Mouse (Mus musculus) heart, postnatal 0 days (tissue): Measurements from ENCODE around the gene Syf2.

Source experiments
- CTCF ChIP-seq: IDR thresholded peaks from 2 replicates; pipeline ENCODE4 v1.5.1; 2016; ENCODE audit warnings: antibody characterized with exemption, control low read depth, low read depth
- EP300 ChIP-seq: IDR thresholded peaks from 2 replicates; pipeline ENCODE4 v1.6.1; 2016; ENCODE audit warnings: antibody characterized with exemption, low read depth

DNA sequence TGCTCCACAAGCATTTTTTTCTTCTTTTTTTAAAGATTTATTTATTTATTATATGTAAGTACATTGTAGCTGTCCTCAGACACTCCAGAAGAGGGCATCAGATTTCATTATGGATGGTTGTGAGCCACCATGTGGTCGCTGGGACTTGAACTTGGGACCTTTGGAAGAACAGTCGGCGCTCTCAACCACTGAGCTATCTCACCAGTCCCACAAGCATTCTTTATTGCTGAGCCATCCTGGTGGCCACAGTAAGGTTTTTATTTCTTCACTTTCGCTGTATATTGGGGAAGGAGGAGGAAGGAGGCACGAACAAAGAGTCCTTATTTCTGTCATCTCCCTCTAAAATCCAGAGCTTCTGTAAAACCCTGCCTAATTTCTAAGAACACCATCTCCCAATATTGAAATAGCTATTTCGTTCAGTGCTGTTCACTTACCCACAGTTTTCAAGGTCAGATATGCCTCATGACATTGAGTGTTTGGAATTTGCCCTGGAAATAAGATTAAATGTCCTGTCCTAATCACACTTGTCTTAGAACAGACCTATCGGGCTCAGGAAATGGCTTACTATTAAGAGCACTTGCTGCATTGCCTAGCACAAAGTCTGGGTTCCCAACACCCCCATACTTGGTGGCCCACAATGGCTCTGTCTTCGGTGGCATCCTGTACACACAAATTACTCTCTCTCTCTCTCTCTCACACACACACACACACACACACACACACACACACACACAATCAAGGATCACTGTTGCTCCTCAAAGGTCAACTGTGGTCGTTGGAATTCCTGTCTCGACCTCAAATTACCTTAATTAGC lies 8.4 kb upstream of the Syf2 start:
- TF ChIP-seq EP300 (no peak), CTCF (no peak)
